Mouse (Mus musculus): Measurements from ENCODE around the gene Aff1.

DNA sequence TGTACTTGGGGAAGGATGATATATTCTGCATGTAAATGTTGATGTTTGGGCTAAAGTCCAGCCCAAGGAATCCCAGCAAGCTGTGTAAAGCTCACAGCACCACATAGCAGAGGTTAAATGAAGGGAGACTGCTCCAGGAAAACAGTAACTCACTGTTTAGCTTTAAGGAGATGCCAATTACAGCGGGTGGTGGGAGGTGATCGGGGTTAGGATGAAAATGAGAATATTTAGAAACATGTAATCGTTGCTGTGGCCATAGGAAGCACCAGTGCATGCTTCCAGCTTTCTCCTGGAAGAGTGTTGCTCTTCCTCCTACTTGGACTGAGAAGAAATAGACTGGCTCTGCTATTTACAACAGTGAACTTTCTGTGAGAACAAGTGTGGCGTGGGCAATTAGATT is 80.1 kb downstream of the Aff1 start:
- TF ChIP-seq CTCF (IDR thresholded peaks at IDR 0.05; ENCODE audit: insufficient read depth, low read depth, low read length) (no peak), POLR2A (IDR thresholded peaks at IDR 0.05; ENCODE audit: insufficient read depth, low read depth, low read length) (no peak)

All from olfactory bulb, adult 2 months (tissue).